Mouse (Mus musculus): ENCODE data around the gene Pyy. TPM values are rescaled to one million over a fixed set of nuclear protein-coding genes. Genes with fewer than 3 reads are reported as not detected.
A peak's percentile ranks its signal among the peaks of the same experiment; 100 is the strongest.

Gene Pyy
- total RNA-seq (2014; rRNA removed; ENCODE audit: low replicate concordance) (not detected in 2 replicates), polyA plus RNA-seq (2015; fragmentation: Nextera tagmentation; extraction: Ambion mirVana) (not detected in 2 replicates)

GRCm38 (mm10) chr11:102107732-102108131 lies at the start of gene Pyy:
Pyy (minus strand) TSS chr11:102107832.
- Histone ChIP-seq H3K27ac (ENCODE audit: low read depth) (no peak within 1 kb of the TSS), H3K4me2 (ENCODE audit: low read depth, low read length) (no peak within 1 kb of the TSS), H3K9me3 (replicated peaks; ENCODE audit: control insufficient read depth, low read length) (no peaks in the 10 kb centered on the region), H3K4me3 (ENCODE audit: low read depth, low read length) (0 out of 2 replicates have a peak within 1 kb of the TSS, but pooled peaks have one; percentile 9), H3K4me1 (ENCODE audit: control insufficient read depth, insufficient read depth) (no peaks in the 10 kb centered on the region), H3K36me3 (replicated peaks; ENCODE audit: control insufficient read depth, insufficient read depth, low read length) (no peaks in the 10 kb centered on the region), H3K27me3 (ENCODE audit: control insufficient read depth, insufficient read depth, low read length) (peaks cover 63% of the 10 kb centered on the region), H3K9ac (replicated peaks; ENCODE audit: low read depth, low read length) (no peak within 1 kb of the TSS)
- no peak for ATAC-seq (ENCODE audit: insufficient read depth, low read depth)
- TF ChIP-seq CTCF (IDR thresholded peaks at IDR 0.05; ENCODE audit: low read depth) = no peak
- no peak for TF ChIP-seq EP300 (IDR thresholded peaks at IDR 0.05; ENCODE audit: low read depth)
- 14% methylated on average over 9 of the region's 9 CpGs for WGBS
- no peak for DNase-seq (ENCODE audit: low spot score)

GRCm38 (mm10) chr11:102156786-102157089 lies 49.1 kb upstream of the Pyy start:
- Histone ChIP-seq H3K4me3 (ENCODE audit: low read depth, low read length) (no peak overlapping the region; the same call in 1 of the 2 replicates), H3K9me3 (replicated peaks; ENCODE audit: control insufficient read depth, low read length) (no peaks in the 10 kb centered on the region), H3K4me1 (ENCODE audit: control insufficient read depth, insufficient read depth) (peaks cover 6% of the 10 kb centered on the region), H3K4me2 (ENCODE audit: low read depth, low read length) (no peak overlapping the region), H3K27ac (ENCODE audit: low read depth) (no peak overlapping the region), H3K36me3 (replicated peaks; ENCODE audit: control insufficient read depth, insufficient read depth, low read length) (peaks cover 23% of the 10 kb centered on the region), H3K9ac (replicated peaks; ENCODE audit: low read depth, low read length) (no peak overlapping the region), H3K27me3 (ENCODE audit: control insufficient read depth, insufficient read depth, low read length) (no peaks in the 10 kb centered on the region)
- DNase-seq (ENCODE audit: low spot score) = no peak
- TF ChIP-seq CTCF (IDR thresholded peaks at IDR 0.05; ENCODE audit: low read depth) (no peak), EP300 (IDR thresholded peaks at IDR 0.05; ENCODE audit: low read depth) (no peak)
- no peak for ATAC-seq (ENCODE audit: insufficient read depth, low read depth)
- 9% methylated on average over 1 of the region's 1 CpGs for WGBS

- Histone ChIP-seq H3K4me3 (ENCODE audit: low read depth, low read length) (peak within 1 kb of the TSS; percentile 79), H3K9ac (replicated peaks; ENCODE audit: low read depth, low read length) (peak within 1 kb of the TSS; percentile 68), H3K27ac (ENCODE audit: low read depth) (0 out of 2 replicates have a peak within 1 kb of the TSS, but pooled peaks have one; percentile 43), H3K4me2 (ENCODE audit: low read depth, low read length) (peak within 1 kb of the TSS; percentile 95), H3K9me3 (replicated peaks; ENCODE audit: control insufficient read depth, low read length) (no peaks in the 10 kb centered on the region), H3K27me3 (ENCODE audit: control insufficient read depth, insufficient read depth, low read length) (no peaks in the 10 kb centered on the region), H3K36me3 (replicated peaks; ENCODE audit: control insufficient read depth, insufficient read depth, low read length) (peaks cover 18% of the 10 kb centered on the region), H3K4me1 (ENCODE audit: control insufficient read depth, insufficient read depth) (peaks cover 6% of the 10 kb centered on the region)
- peak; percentile 90 for ATAC-seq (ENCODE audit: insufficient read depth, low read depth)
- TF ChIP-seq CTCF (IDR thresholded peaks at IDR 0.05; ENCODE audit: low read depth) (peak; percentile 26), EP300 (IDR thresholded peaks at IDR 0.05; ENCODE audit: low read depth) (no peak)
- under 1% methylated on average over 37 of the region's 37 CpGs for WGBS
- DNase-seq (ENCODE audit: low spot score) = peak; percentile 84
Measured at GRCm38 (mm10) chr11:102156039-102156785, 48.6 kb upstream of the Pyy start, which contains the start of gene Tmem101. Tmem101 (minus strand) TSS chr11:102156404.

- Histone ChIP-seq H3K9ac (replicated peaks; ENCODE audit: low read depth, low read length) (no peak overlapping the region), H3K27ac (ENCODE audit: low read depth) (no peak overlapping the region), H3K4me1 (ENCODE audit: control insufficient read depth, insufficient read depth) (peaks cover 11% of the 10 kb centered on the region), H3K36me3 (replicated peaks; ENCODE audit: control insufficient read depth, insufficient read depth, low read length) (peaks cover 1% of the 10 kb centered on the region; the same call in 1 of the 2 replicates), H3K9me3 (replicated peaks; ENCODE audit: control insufficient read depth, low read length) (no peaks in the 10 kb centered on the region), H3K4me2 (ENCODE audit: low read depth, low read length) (peak overlapping the region; percentile 25; the same call in 1 of the 2 replicates), H3K4me3 (ENCODE audit: low read depth, low read length) (no peak overlapping the region), H3K27me3 (ENCODE audit: control insufficient read depth, insufficient read depth, low read length) (peaks cover 58% of the 10 kb centered on the region)
- no peak for DNase-seq (ENCODE audit: low spot score)
- TF ChIP-seq EP300 (IDR thresholded peaks at IDR 0.05; ENCODE audit: low read depth) (no peak), CTCF (IDR thresholded peaks at IDR 0.05; ENCODE audit: low read depth) (no peak)
- no peak for ATAC-seq (ENCODE audit: insufficient read depth, low read depth)
- 9% methylated on average over 34 of the region's 34 CpGs for WGBS
Measured at GRCm38 (mm10) chr11:102147213-102147989, 39.8 kb upstream of the Pyy start.

GRCm38 (mm10) chr11:102146531-102146930 lies 38.9 kb upstream of the Pyy start:
- DNase-seq (ENCODE audit: low spot score) (no peak), ATAC-seq (ENCODE audit: insufficient read depth, low read depth) (no peak)
- no peak overlapping the region for H3K27ac ChIP-seq (ENCODE audit: low read depth)
- peak overlapping the region; percentile 38 for H3K4me3 ChIP-seq (ENCODE audit: low read depth, low read length)
- H3K36me3 ChIP-seq (replicated peaks; ENCODE audit: control insufficient read depth, insufficient read depth, low read length) = no peaks in the 10 kb centered on the region
- H3K9me3 ChIP-seq (replicated peaks; ENCODE audit: control insufficient read depth, low read length) = no peaks in the 10 kb centered on the region
- H3K4me2 ChIP-seq (ENCODE audit: low read depth, low read length) = peak overlapping the region; percentile 59; the same call in 1 of the 2 replicates
- 10% methylated on average over 17 of the region's 17 CpGs for WGBS
- no peak for TF ChIP-seq EP300 (IDR thresholded peaks at IDR 0.05; ENCODE audit: low read depth)
- TF ChIP-seq CTCF (IDR thresholded peaks at IDR 0.05; ENCODE audit: low read depth) = no peak
- peaks cover 58% of the 10 kb centered on the region for H3K27me3 ChIP-seq (ENCODE audit: control insufficient read depth, insufficient read depth, low read length)
- H3K9ac ChIP-seq (replicated peaks; ENCODE audit: low read depth, low read length) = no peak overlapping the region
- H3K4me1 ChIP-seq (ENCODE audit: control insufficient read depth, insufficient read depth) = peaks cover 11% of the 10 kb centered on the region

Measured in heart, postnatal 0 days (tissue).